Mouse (Mus musculus) hindbrain, embryonic 14.5 days (tissue): ENCODE measurements at regions not wholly inside any gene's neighbourhood (a gene's known extent, or its start where the extent isn't known, plus 50 kb on each side); places are given as distances from the start of the nearest gene placed in this dataset.
"Not testable (repeated sequence)": the region's sequence is repeated elsewhere in the genome, so short reads cannot be mapped to it uniquely, and the experiment has no call there.

Source experiments
- ATAC-seq: fragments of 200-750 bp; cut with Nextera tagmentation; 2 replicates; pipeline ENCODE4 v1.8.0; 2017; ENCODE audit warnings: moderate number of reproducible peaks, mild to moderate bottlenecking, moderate TSS enrichment, moderate library complexity; ENCODE audit not compliant: low FRiP score
- DNase-seq: peaks from one replicate; pipeline ENCODE4 v3.0.0-alpha.2; 2015; ENCODE audit warnings: low spot score
- H3K27ac ChIP-seq: fragments of 300-500 bp; sonication (generic); 2 replicates; pipeline ENCODE4 v1.5.1; 2014; ENCODE audit warnings: mild to moderate bottlenecking, moderate library complexity
- H3K27me3 ChIP-seq: fragments of 300-500 bp; sonication (generic); 2 replicates; pipeline ENCODE4 v1.6.1; 2014; ENCODE audit warnings: mild to moderate bottlenecking, low read length, mixed read lengths; ENCODE audit not compliant: control insufficient read depth, insufficient read depth
- H3K36me3 ChIP-seq: fragments of 300-500 bp; sonication (generic); replicated peaks from 2 replicates; pipeline ENCODE4 v1.6.1; 2014; ENCODE audit not compliant: control insufficient read depth, insufficient read depth
- H3K4me1 ChIP-seq: fragments of 300-500 bp; sonication (generic); replicated peaks from 2 replicates; pipeline ENCODE4 v1.6.1; 2014; ENCODE audit warnings: antibody characterized with exemption, low read length, mixed read lengths; ENCODE audit not compliant: control insufficient read depth, insufficient read depth
- H3K4me2 ChIP-seq: fragments of 300-500 bp; sonication (generic); replicated peaks from 2 replicates; pipeline ENCODE4 v1.6.1; 2014; ENCODE audit warnings: mild to moderate bottlenecking, moderate library complexity
- H3K4me3 ChIP-seq: fragments of 300-500 bp; sonication (generic); replicated peaks from 2 replicates; pipeline ENCODE4 v1.5.1; 2014; ENCODE audit warnings: mild to moderate bottlenecking, low read length
- H3K9ac ChIP-seq: fragments of 300-500 bp; sonication (generic); 2 replicates; pipeline ENCODE4 v1.6.1; 2014
- H3K9me3 ChIP-seq: fragments of 300-500 bp; sonication (generic); 2 replicates; pipeline ENCODE4 v1.6.1; 2016; ENCODE audit warnings: low read length; ENCODE audit not compliant: control insufficient read depth
- WGBS: fragments of 180-500 bp; shearing (Covaris S2); extraction: QIAGEN DNeasy Blood & Tissue Kit; methylation state at CpG from one replicate; pipeline ENCODE4 v1.1.7; 2014; 5-methylcytosine and 5-hydroxymethylcytosine counted together

GRCm38 (mm10) chr12:22030717-22031116, 613.3 kb upstream of the Ywhaq start:
- not testable (repeated sequence) for H3K4me3 ChIP-seq, H3K27me3 ChIP-seq, H3K4me1 ChIP-seq, H3K27ac ChIP-seq, DNase-seq, H3K36me3 ChIP-seq, ATAC-seq, H3K9ac ChIP-seq, H3K9me3 ChIP-seq, H3K4me2 ChIP-seq
- 9% methylated on average over 27 of the region's 45 CpGs for WGBS

- not testable (repeated sequence) for H3K4me1 ChIP-seq, DNase-seq, H3K9ac ChIP-seq, H3K27ac ChIP-seq, H3K9me3 ChIP-seq, H3K36me3 ChIP-seq, ATAC-seq, H3K4me2 ChIP-seq, H3K27me3 ChIP-seq
- H3K4me3 ChIP-seq, result peak overlapping the region; percentile 2; the same call in 1 of the 2 replicates
- whole genome bisulfite sequencing, result 7% methylated on average over 37 of the region's 45 CpGs
Observed at GRCm38 (mm10) chr12:22030263-22030662, 612.8 kb upstream of the Ywhaq start.
